Comparison of ENCODE assay signal across 13 mouse cellular contexts in the genomic region with DNA sequence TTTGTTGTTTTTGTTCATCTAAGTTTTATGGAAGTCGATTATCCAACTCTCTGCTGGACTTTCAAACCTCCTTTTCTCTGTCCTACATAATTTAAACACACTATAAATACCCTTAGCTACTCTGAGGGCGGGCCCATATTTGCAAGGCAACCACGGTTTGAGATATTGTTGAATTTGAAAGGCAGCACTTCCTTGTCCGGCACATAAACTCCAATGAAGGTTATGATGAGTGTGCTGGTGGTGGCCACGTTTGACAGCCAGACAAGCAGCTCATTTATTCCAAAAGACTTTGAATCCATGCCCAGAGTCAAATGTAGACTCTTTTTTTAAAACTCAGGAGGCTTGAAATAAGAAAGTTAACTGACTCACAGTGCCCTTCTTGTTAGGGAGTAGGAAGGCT. TPM values are rescaled to one million over a fixed set of nuclear protein-coding genes. Genes with fewer than 3 reads are reported as not detected.
DNase-seq lines count a peak whose midpoint lies in the region; ATAC-seq and TF ChIP-seq lines count a peak whose summit lies in the region.
"Had no signal": no experiment of that assay in that cellular context is flagged by ENCODE, and none has a peak within 500 bp of the region (broad histone marks: within the 10 kb centered on the region; RNA-seq: fewer than 3 reads in every experiment).

No protein-coding gene starts in this region.

- no peak overlapping the region for H3K9ac ChIP-seq in hindbrain, embryonic 12.5 days
- H3K9ac ChIP-seq in hindbrain, postnatal 0 days (replicated peaks; ENCODE audit: low read length) = no peak overlapping the region
- H3K9ac ChIP-seq in lung, embryonic 15.5 days = no peak overlapping the region
- no peak overlapping the region for H3K9ac ChIP-seq in limb, embryonic 13.5 days
- H3K9ac ChIP-seq in stomach, embryonic 15.5 days = no peak overlapping the region
- H3K9ac ChIP-seq: neural tube, embryonic 12.5 days had no signal

- H3K27me3 ChIP-seq in hindbrain, embryonic 12.5 days = no peaks in the 10 kb centered on the region
- no peaks in the 10 kb centered on the region for H3K27me3 ChIP-seq in hindbrain, postnatal 0 days (ENCODE audit: insufficient read depth, low read length)
- no peaks in the 10 kb centered on the region for H3K27me3 ChIP-seq in lung, embryonic 15.5 days
- no peaks in the 10 kb centered on the region for H3K27me3 ChIP-seq in limb, embryonic 13.5 days
- no peaks in the 10 kb centered on the region for H3K27me3 ChIP-seq in stomach, embryonic 15.5 days (replicated peaks)
- H3K27me3 ChIP-seq: neural tube, embryonic 12.5 days had no signal

- H3K9me3 ChIP-seq in hindbrain, embryonic 12.5 days (replicated peaks) = no peaks in the 10 kb centered on the region
- 0 out of 2 replicates have a peak, but pooled peaks cover 3% of the 10 kb centered on the region for H3K9me3 ChIP-seq in hindbrain, postnatal 0 days (ENCODE audit: low read length)
- H3K9me3 ChIP-seq in lung, embryonic 15.5 days = no peaks in the 10 kb centered on the region
- no peaks in the 10 kb centered on the region for H3K9me3 ChIP-seq in limb, embryonic 13.5 days
- H3K9me3 ChIP-seq in stomach, embryonic 15.5 days = no peaks in the 10 kb centered on the region
- H3K9me3 ChIP-seq: midbrain, embryonic 10.5 days; neural tube, embryonic 12.5 days had no signal

- 73% methylated on average over 5 of the region's 5 CpGs for WGBS in hindbrain, embryonic 12.5 days
- 48% methylated on average over 5 of the region's 5 CpGs for WGBS in hindbrain, postnatal 0 days
- WGBS in lung, embryonic 15.5 days = 20% methylated on average over 5 of the region's 5 CpGs
- 57% methylated on average over 5 of the region's 5 CpGs for WGBS in limb, embryonic 13.5 days
- WGBS in stomach, embryonic 15.5 days = 46% methylated on average over 5 of the region's 5 CpGs

- TF ChIP-seq CTCF in hindbrain, postnatal 0 days (IDR thresholded peaks at IDR 0.05; ENCODE audit: low read depth) = no peak

- no peak for ATAC-seq in hindbrain, embryonic 12.5 days (ENCODE audit: low FRiP score)
- ATAC-seq in hindbrain, postnatal 0 days = no peak
- ATAC-seq in lung, embryonic 15.5 days (ENCODE audit: borderline replicate concordance, extremely low read depth, low FRiP score, low TSS enrichment) = no peak
- peak; percentile 72 for ATAC-seq in limb, embryonic 13.5 days (ENCODE audit: low FRiP score, low read depth)
- ATAC-seq in stomach, embryonic 15.5 days (ENCODE audit: insufficient read depth, low FRiP score, low read depth) = peak; percentile 70

- H3K36me3 ChIP-seq in hindbrain, embryonic 12.5 days = no peaks in the 10 kb centered on the region
- H3K36me3 ChIP-seq in hindbrain, postnatal 0 days (ENCODE audit: insufficient read depth, low read length) = no peaks in the 10 kb centered on the region
- H3K36me3 ChIP-seq in lung, embryonic 15.5 days = no peaks in the 10 kb centered on the region
- no peaks in the 10 kb centered on the region for H3K36me3 ChIP-seq in limb, embryonic 13.5 days
- no peaks in the 10 kb centered on the region for H3K36me3 ChIP-seq in stomach, embryonic 15.5 days
- H3K36me3 ChIP-seq: midbrain, embryonic 10.5 days; neural tube, embryonic 12.5 days had no signal

- no peaks in the 10 kb centered on the region for H3K4me1 ChIP-seq in hindbrain, embryonic 12.5 days
- H3K4me1 ChIP-seq in hindbrain, postnatal 0 days (ENCODE audit: insufficient read depth, low read length) = 0 out of 2 replicates have a peak, but pooled peaks cover 4% of the 10 kb centered on the region
- H3K4me1 ChIP-seq in lung, embryonic 15.5 days = peaks cover 19% of the 10 kb centered on the region
- peaks cover 13% of the 10 kb centered on the region; the same call in 1 of the 2 replicates for H3K4me1 ChIP-seq in limb, embryonic 13.5 days
- H3K4me1 ChIP-seq in stomach, embryonic 15.5 days = 0 out of 2 replicates have a peak, but pooled peaks cover 5% of the 10 kb centered on the region
- H3K4me1 ChIP-seq: neural tube, embryonic 12.5 days had no signal

- no peak for DNase-seq in hindbrain, postnatal 0 days (ENCODE audit: low spot score)
- no peak for DNase-seq in lung, adult 18-20 months
- no peak for DNase-seq in spleen, postnatal 36 days (ENCODE audit: low spot score in 2 of 2)
- DNase-seq: cerebellum, adult 9-11 months had no signal

- H3K4me2 ChIP-seq in hindbrain, embryonic 12.5 days (replicated peaks) = no peak overlapping the region
- no peak overlapping the region for H3K4me2 ChIP-seq in hindbrain, postnatal 0 days (ENCODE audit: low read depth, low read length)
- peak overlapping the region; percentile 24; the same call in 1 of the 2 replicates for H3K4me2 ChIP-seq in lung, embryonic 15.5 days
- no peak overlapping the region for H3K4me2 ChIP-seq in limb, embryonic 13.5 days (replicated peaks)
- no peak overlapping the region for H3K4me2 ChIP-seq in stomach, embryonic 15.5 days
- H3K4me2 ChIP-seq: neural tube, embryonic 12.5 days had no signal

- H3K4me3 ChIP-seq in hindbrain, embryonic 12.5 days = no peak overlapping the region
- H3K4me3 ChIP-seq in hindbrain, postnatal 0 days (ENCODE audit: low read length) = no peak overlapping the region
- H3K4me3 ChIP-seq in lung, embryonic 15.5 days = no peak overlapping the region
- H3K4me3 ChIP-seq in limb, embryonic 13.5 days = no peak overlapping the region
- no peak overlapping the region for H3K4me3 ChIP-seq in stomach, embryonic 15.5 days (replicated peaks)
- H3K4me3 ChIP-seq: erythroblast, embryonic 14.5 days; midbrain, embryonic 10.5 days; neural tube, embryonic 12.5 days had no signal

- peak overlapping the region; percentile 8; the same call in 1 of the 2 replicates for H3K27ac ChIP-seq in hindbrain, embryonic 12.5 days
- H3K27ac ChIP-seq in hindbrain, postnatal 0 days = no peak overlapping the region; the same call in 1 of the 2 replicates
- peak overlapping the region; percentile 87 for H3K27ac ChIP-seq in lung, embryonic 15.5 days
- H3K27ac ChIP-seq in limb, embryonic 13.5 days = peak overlapping the region; percentile 74; the same call in 1 of the 2 replicates
- H3K27ac ChIP-seq in stomach, embryonic 15.5 days = peak overlapping the region; percentile 38; the same call in 1 of the 2 replicates
- H3K27ac ChIP-seq: midbrain, embryonic 10.5 days; neural tube, embryonic 12.5 days had no signal

RNA-seq across cellular contexts. Expression of gene Gm42906, which starts 33.3 kb away (rescaled TPM):
- polyA plus RNA-seq in hindbrain, embryonic 12.5 days (2016; fragmentation: Nextera tagmentation; extraction: Ambion mirVana) = not detected in 2 replicates
- not detected in 2 replicates for total RNA-seq in hindbrain, postnatal 0 days (2014; rRNA removed)
- polyA plus RNA-seq in hindbrain, postnatal 0 days (2015; fragmentation: Nextera tagmentation; extraction: Ambion mirVana) = not detected in 2 replicates
- not detected in 2 replicates for polyA plus RNA-seq in lung, embryonic 15.5 days (2015; fragmentation: Nextera tagmentation; extraction: Ambion mirVana)
- polyA plus RNA-seq in limb, embryonic 13.5 days (2015; fragmentation: Nextera tagmentation; extraction: Ambion mirVana) = not detected in 2 replicates
- not detected in 2 replicates for polyA plus RNA-seq in stomach, embryonic 15.5 days (2015; fragmentation: Nextera tagmentation; extraction: Ambion mirVana)
- total RNA-seq: layer of hippocampus, postnatal 14 days; liver, adult 2 months had no signal
- polyA plus RNA-seq: erythroblast, embryonic 14.5 days; liver, adult 2 months; midbrain, embryonic 10.5 days; neural tube, embryonic 12.5 days had no signal

Comparison
In these comparisons a context has a peak if more than half of its experiments do, and no peak if none do; other contexts are left out.
1. ATAC-seq: peak in limb, embryonic 13.5 days (single experiment) and stomach, embryonic 15.5 days (single experiment); none in hindbrain, embryonic 12.5 days (single experiment), hindbrain, postnatal 0 days (single experiment) and lung, embryonic 15.5 days (single experiment).